Mouse (Mus musculus) hindbrain, embryonic 16.5 days (tissue): Measurements from ENCODE around the gene Ywhae. TPM values are rescaled to one million over a fixed set of nuclear protein-coding genes. Genes with fewer than 3 reads are reported as not detected.
"Not testable (repeated sequence)": the region's sequence is repeated elsewhere in the genome, so short reads cannot be mapped to it uniquely, and the experiment has no call there.

Experiments
- ATAC-seq: fragments of 200-750 bp; cut with Nextera tagmentation; 2 replicates; pipeline ENCODE4 v1.8.0; 2017; ENCODE audit warnings: moderate TSS enrichment, moderate library complexity
- H3K27ac ChIP-seq: fragments of 300-500 bp; sonication (generic); 2 replicates; pipeline ENCODE4 v1.5.1; 2014; ENCODE audit warnings: low read depth, mild to moderate bottlenecking, control low read depth, low read length, moderate library complexity
- H3K27me3 ChIP-seq: fragments of 300-500 bp; sonication (generic); replicated peaks from 2 replicates; pipeline ENCODE4 v1.6.1; 2014; ENCODE audit warnings: low read length; ENCODE audit not compliant: control insufficient read depth, insufficient read depth
- H3K36me3 ChIP-seq: fragments of 300-500 bp; sonication (generic); 2 replicates; pipeline ENCODE4 v1.6.1; 2014; ENCODE audit warnings: mild to moderate bottlenecking, low read length, moderate library complexity, mixed read lengths; ENCODE audit not compliant: control insufficient read depth, insufficient read depth
- H3K4me1 ChIP-seq: fragments of 300-500 bp; sonication (generic); 2 replicates; pipeline ENCODE4 v1.6.1; 2014; ENCODE audit warnings: low read depth, low read length; ENCODE audit not compliant: control insufficient read depth, insufficient read depth
- H3K4me2 ChIP-seq: fragments of 300-500 bp; sonication (generic); 2 replicates; pipeline ENCODE4 v1.6.1; 2014; ENCODE audit warnings: mild to moderate bottlenecking, low read length, control low read depth, moderate library complexity
- H3K4me3 ChIP-seq: fragments of 300-500 bp; sonication (generic); 2 replicates; pipeline ENCODE4 v1.5.1; 2014; ENCODE audit warnings: mild to moderate bottlenecking, low read length, control low read depth, moderate library complexity
- H3K9ac ChIP-seq: fragments of 300-500 bp; sonication (generic); 2 replicates; pipeline ENCODE4 v1.6.1; 2014; ENCODE audit warnings: low read depth, mild to moderate bottlenecking, control low read depth, low read length, moderate library complexity
- H3K9me3 ChIP-seq: fragments of 300-500 bp; sonication (generic); 2 replicates; pipeline ENCODE4 v1.6.1; 2014; ENCODE audit warnings: mild to moderate bottlenecking, low read length, moderate library complexity; ENCODE audit not compliant: control insufficient read depth
- WGBS: fragments of 180-500 bp; shearing (Covaris S2); extraction: QIAGEN DNeasy Blood & Tissue Kit; methylation state at CpG from one replicate; pipeline ENCODE4 v1.1.7; 2014; 5-methylcytosine and 5-hydroxymethylcytosine counted together
- polyA plus RNA-seq: library from polyadenylated mRNA; unstranded; fragments of >200 nt; fragmentation: Nextera tagmentation; extraction: Ambion mirVana; gene quantifications from 2 replicates; pipeline ENCODE4 v1.2.1, GENCODE M21; 2015

The Ywhae gene
- polyA plus RNA-seq, 1 experiment from 2014 or later: 1,437 TPM

DNA sequence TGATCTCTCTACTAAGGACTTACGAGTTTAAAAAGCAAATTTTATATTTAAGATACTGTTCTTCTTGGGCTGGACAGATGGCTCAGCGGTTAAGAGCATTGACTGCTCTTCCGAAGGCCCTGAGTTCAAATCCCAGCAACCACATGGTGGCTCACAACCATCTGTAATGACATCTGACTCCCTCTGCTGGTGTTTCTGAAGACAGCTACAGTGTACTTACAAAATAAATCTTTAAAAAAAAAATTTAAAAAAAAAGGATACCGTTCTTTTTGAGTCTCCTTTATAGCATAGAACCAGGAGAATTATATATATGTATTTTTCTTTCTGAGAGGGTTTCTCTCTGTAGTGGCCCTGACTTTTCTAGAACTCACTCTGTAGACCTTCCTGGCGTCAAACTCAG is 32.1 kb upstream of the Ywhae start:
- WGBS: 97% methylated on average over 5 of the region's 5 CpGs
- Histone ChIP-seq H3K4me3 (no peak overlapping the region), H3K9ac (no peak overlapping the region), H3K27me3 (no peaks in the 10 kb centered on the region), H3K4me2 (no peak overlapping the region), H3K27ac (no peak overlapping the region), H3K4me1 (no peaks in the 10 kb centered on the region), H3K36me3 (peaks cover 29% of the 10 kb centered on the region), H3K9me3 (no peaks in the 10 kb centered on the region)
- ATAC-seq: no peak

DNA sequence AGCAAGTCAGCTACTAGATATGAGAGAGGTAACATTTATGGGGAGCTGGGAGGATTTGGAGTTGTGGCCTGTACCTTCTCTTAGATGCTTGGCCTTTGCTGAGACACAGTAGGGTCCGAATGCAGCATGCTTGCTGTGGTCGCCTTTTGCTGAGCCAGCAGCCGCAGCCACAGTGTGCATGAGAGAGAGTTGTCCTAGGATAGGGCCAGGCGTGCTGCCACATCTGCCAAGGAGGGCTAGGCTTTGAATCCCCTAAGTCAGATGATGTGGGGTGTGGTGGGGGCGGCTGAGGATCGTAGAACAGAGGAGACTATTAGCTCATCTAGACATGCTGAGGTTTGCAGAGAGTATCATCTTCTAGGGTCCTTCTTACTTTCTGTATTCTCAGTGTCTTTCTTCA is 29.9 kb upstream of the Ywhae start:
- Histone ChIP-seq H3K27me3 (no peaks in the 10 kb centered on the region), H3K4me2 (no peak overlapping the region), H3K9ac (no peak overlapping the region), H3K4me1 (no peaks in the 10 kb centered on the region), H3K36me3 (peaks cover 31% of the 10 kb centered on the region), H3K4me3 (no peak overlapping the region), H3K27ac (no peak overlapping the region), H3K9me3 (no peaks in the 10 kb centered on the region)
- ATAC-seq: no peak
- WGBS: 94% methylated on average over 6 of the region's 6 CpGs

DNA sequence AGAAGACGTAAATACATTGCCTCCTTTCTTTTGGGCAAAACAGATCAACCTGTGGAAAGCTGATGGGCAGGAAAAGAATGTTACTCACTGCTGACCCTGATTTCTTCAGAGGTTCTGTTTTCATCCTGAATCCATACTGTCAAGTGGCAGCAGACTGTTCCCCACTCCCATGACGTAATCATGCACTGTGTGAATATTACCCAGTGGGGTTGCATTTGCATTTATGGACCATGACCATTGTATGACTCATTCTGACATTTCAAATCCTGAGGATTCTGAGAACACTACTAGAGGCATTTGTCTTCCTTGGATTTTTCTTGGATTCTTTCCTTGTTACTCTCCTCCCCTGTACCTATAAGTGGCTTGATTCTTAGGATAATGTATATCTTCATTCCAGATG is 28.9 kb upstream of the Ywhae start:
- WGBS: 89% methylated on average over 2 of the region's 2 CpGs
- Histone ChIP-seq H3K9me3 (no peaks in the 10 kb centered on the region), H3K4me3 (no peak overlapping the region), H3K36me3 (peaks cover 24% of the 10 kb centered on the region), H3K27me3 (no peaks in the 10 kb centered on the region), H3K4me2 (no peak overlapping the region), H3K9ac (no peak overlapping the region), H3K4me1 (no peaks in the 10 kb centered on the region), H3K27ac (no peak overlapping the region)
- no peak for ATAC-seq

DNA sequence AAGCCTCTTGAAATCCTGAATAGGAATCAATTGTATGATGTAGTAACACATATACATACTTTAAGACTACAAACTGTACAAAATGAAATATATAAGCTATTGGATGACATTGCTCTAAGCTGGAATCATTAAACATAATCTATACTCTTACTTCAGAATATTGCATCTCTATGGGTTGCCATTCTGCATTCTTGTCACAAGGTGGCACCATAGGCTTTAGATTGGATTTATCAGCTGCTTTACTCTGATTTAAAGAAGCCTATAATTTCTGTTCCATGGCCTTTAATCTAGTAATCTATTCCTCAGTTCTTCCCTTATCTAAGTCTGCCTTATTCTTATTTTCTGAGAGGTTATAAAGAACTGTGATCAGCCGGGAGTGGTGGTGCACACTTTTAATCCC is 18.7 kb upstream of the Ywhae start:
- ATAC-seq: no peak
- H3K27ac ChIP-seq: no peak overlapping the region
- H3K9me3 ChIP-seq: no peaks in the 10 kb centered on the region
- H3K36me3 ChIP-seq: no peaks in the 10 kb centered on the region
- no peak overlapping the region for H3K9ac ChIP-seq
- H3K4me3 ChIP-seq: no peak overlapping the region
- no peaks in the 10 kb centered on the region for H3K27me3 ChIP-seq
- H3K4me1 ChIP-seq: no peaks in the 10 kb centered on the region
- H3K4me2 ChIP-seq: no peak overlapping the region
- WGBS: 100% methylated on average over 1 of the region's 1 CpGs

DNA sequence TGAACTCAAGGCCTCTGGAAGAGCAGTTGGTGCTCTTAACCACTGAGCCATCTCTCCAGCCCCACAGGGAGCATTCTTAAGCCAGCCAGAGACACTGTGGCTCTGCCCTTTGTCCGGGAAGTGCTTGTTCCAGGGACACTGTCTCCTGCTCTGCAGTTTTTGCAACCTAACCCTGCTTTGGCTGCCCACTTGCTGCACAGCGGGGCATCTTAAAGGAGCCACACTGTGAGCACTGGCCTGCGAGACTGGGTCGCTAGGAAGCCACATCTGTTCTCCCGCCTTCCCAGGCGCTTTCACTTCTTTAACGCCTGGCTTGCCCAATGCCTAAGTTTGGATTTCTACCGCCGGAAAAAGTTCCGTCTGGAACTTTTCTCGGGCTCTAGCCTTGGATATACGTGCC is 17.1 kb upstream of the Ywhae start:
- ATAC-seq: no peak
- no peak overlapping the region for H3K4me2 ChIP-seq

DNA sequence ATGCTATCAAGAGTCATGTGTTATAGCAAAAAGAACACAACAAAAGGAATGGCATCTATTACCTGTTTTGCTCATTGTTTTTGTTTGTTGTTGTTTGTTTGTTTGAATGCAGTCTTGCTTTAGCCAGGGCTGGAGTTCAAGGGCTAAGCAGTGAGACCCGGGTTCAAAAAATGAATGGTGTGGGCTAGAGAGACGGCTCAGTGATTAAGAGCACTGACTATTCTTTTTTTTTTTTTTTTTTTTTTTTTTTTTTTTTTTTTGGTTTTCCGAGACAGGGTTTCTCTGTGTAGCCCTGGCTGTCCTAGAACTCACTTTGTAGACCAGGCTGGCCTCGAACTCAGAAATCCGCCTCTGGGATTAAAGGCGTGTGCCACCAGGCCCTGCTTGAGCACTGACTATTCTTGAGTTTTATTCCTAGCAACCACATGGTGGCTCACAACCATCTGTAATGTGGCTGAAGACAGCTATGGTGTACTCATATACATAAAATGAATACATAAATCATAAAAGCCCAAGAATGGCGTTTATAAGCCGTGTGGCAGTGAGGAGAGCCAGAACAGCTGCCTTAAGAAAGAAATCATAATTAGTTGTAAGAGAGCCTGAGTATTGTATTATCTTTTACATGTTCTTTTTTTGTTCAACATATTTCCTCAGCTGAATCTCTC is 15.9 kb upstream of the Ywhae start:
- no peak overlapping the region for H3K9ac ChIP-seq
- no peaks in the 10 kb centered on the region for H3K27me3 ChIP-seq
- H3K36me3 ChIP-seq: no peaks in the 10 kb centered on the region
- H3K4me2 ChIP-seq: no peak overlapping the region
- no peak overlapping the region for H3K4me3 ChIP-seq
- H3K27ac ChIP-seq: no peak overlapping the region
- H3K4me1 ChIP-seq: no peaks in the 10 kb centered on the region
- no peak for ATAC-seq
- WGBS: 78% methylated on average over 8 of the region's 8 CpGs
- H3K9me3 ChIP-seq: no peaks in the 10 kb centered on the region

More for the DNA sequence above, 17.1 kb upstream of the Ywhae start:
- no peaks in the 10 kb centered on the region for H3K36me3 ChIP-seq
- no peak overlapping the region for H3K27ac ChIP-seq
- 19% methylated on average over 12 of the region's 12 CpGs for WGBS
- H3K9me3 ChIP-seq: no peaks in the 10 kb centered on the region
- no peaks in the 10 kb centered on the region for H3K27me3 ChIP-seq
- no peak overlapping the region for H3K9ac ChIP-seq
- H3K4me3 ChIP-seq: no peak overlapping the region
- no peaks in the 10 kb centered on the region for H3K4me1 ChIP-seq

DNA sequence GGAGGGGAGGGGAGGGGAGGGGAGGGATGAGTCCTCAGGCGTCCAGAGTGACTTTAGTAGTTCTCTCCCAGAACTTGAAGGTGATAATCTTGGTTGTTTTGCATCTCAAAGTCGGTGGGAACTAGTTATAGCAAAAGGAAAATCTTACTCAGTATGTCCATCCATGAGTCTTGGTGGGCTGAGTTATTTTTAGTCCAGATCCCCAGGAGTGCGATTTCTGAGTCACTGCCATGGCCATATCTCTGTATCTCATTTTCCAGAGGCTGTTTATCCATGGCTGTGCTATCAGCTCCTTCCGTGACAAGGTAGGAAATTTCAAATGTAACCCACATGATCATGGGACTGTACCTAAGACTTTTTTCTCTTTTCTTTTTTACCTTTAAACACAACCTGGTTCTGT is 10.3 kb upstream of the Ywhae start:
- Histone ChIP-seq H3K27ac (no peak overlapping the region), H3K4me2 (no peak overlapping the region), H3K9ac (no peak overlapping the region), H3K4me3 (no peak overlapping the region), H3K36me3 (no peaks in the 10 kb centered on the region), H3K9me3 (no peaks in the 10 kb centered on the region), H3K4me1 (no peaks in the 10 kb centered on the region), H3K27me3 (no peaks in the 10 kb centered on the region)
- ATAC-seq: no peak
- 58% methylated on average over 4 of the region's 4 CpGs for WGBS

DNA sequence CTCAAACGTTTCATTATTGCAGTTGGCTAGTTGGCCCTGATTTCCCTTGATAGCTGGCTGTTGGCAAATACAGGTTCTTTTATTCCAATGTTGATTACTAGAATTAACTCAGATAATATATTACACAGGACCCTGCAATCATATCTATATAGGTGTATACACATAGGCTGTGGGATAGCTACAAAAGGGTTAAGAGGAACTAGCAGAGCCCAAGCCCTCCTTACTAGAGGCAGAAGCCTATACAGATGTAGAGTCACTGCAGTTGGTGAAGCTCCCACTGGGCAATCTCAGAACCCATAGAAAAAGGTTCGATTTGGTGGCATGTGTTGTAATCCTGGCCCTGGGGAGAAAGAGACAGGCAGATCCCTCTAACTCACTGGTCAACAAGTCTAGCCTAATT is 5.5 kb upstream of the Ywhae start:
- no peak overlapping the region for H3K4me3 ChIP-seq
- H3K9me3 ChIP-seq: no peaks in the 10 kb centered on the region
- no peak overlapping the region for H3K27ac ChIP-seq
- H3K36me3 ChIP-seq: no peaks in the 10 kb centered on the region
- WGBS: 73% methylated on average over 2 of the region's 2 CpGs
- ATAC-seq: no peak
- H3K9ac ChIP-seq: no peak overlapping the region
- H3K27me3 ChIP-seq: no peaks in the 10 kb centered on the region
- peaks cover 9% of the 10 kb centered on the region for H3K4me1 ChIP-seq
- H3K4me2 ChIP-seq: no peak overlapping the region

DNA sequence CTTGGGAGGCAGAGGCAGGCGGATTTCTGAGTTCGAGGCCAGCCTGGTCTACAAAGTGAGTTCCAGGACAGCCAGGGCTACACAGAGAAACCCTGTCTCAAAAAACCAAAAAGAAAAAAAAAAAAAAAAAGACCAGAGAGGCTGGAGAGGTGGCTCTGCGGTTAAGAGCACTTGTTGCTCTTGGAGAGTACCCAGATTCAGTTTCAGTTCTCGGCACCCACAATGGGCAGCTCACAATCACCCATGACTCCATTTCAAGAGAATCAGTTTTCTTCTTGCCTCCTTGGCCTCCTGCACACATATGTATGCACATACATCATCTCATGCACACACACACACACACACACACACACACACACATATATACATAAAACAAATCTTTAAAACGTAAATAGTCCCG is 5.0 kb upstream of the Ywhae start:
- WGBS: 87% methylated on average over 5 of the region's 6 CpGs
- H3K36me3 ChIP-seq, H3K4me2 ChIP-seq, H3K9me3 ChIP-seq, H3K27me3 ChIP-seq, H3K9ac ChIP-seq, ATAC-seq, H3K4me3 ChIP-seq, H3K27ac ChIP-seq, H3K4me1 ChIP-seq: not testable (repeated sequence)
